Mouse (Mus musculus) lung, adult 2 months (tissue): Measurements from ENCODE around the gene Dpm3.

ENCODE experiments used
- CTCF ChIP-seq: fragments of 200-500 bp; IDR thresholded peaks from 2 replicates; pipeline ENCODE4 v1.5.1; 2011; ENCODE audit warnings: mild to moderate bottlenecking, low read length, control low read depth; ENCODE audit not compliant: insufficient read depth
- POLR2A ChIP-seq: fragments of 200-500 bp; IDR thresholded peaks from 2 replicates; pipeline ENCODE4 v1.6.1; 2011; ENCODE audit warnings: low read depth, mild to moderate bottlenecking, control low read depth, low read length, borderline replicate concordance; ENCODE audit errors: extremely low read depth

- no peak for TF ChIP-seq CTCF
- TF ChIP-seq POLR2A = no peak
These were observed 22.6 kb upstream of the Dpm3 start for GRCm38 (mm10) chr3:89236516-89236915.
